Mouse (Mus musculus) erythroblast, embryonic 14.5 days (primary cell): ENCODE results near the gene Grik2.

Experiments
- GATA1 ChIP-seq: IDR thresholded peaks from 2 replicates; pipeline ENCODE4 v1.6.1; 2012; ENCODE audit warnings: low read length, inconsistent platforms, mixed read lengths
- TAL1 ChIP-seq: IDR thresholded peaks from 3 replicates; pipeline ENCODE4 v1.6.1; 2012; ENCODE audit warnings: low read length, inconsistent platforms, mixed read lengths

DNA sequence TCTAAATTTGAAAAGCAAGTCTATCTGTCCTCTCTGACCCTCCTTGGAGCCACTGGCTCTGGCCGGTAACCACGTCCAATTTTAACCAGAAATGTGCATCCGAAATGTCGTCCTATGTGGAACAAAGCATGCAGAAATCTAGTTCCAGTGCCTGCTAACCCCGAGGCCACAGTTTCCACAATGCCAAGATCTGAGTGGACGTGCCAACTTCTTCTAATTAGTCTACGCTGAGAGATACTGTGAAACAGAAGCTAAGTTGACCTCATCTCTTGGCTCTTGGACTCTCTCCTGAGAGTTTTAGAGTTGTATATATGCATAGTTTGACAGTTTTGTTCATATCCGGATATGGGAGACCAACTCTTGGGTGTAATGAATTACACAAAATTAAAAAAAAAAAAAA lies 84.1 kb downstream of the Grik2 start:
- TF ChIP-seq GATA1 (no peak), TAL1 (no peak)
